Mouse (Mus musculus) testis, adult 2 months (tissue): ENCODE data around the gene Hus1. TPM values are rescaled to one million over a fixed set of nuclear protein-coding genes. Genes with fewer than 3 reads are reported as not detected.
A peak's percentile ranks its signal among the peaks of the same experiment; 100 is the strongest.

Experiments used
- H3K27ac ChIP-seq: fragments of 200-500 bp; 2 replicates; pipeline ENCODE4 v1.5.1; 2012; ENCODE audit warnings: low read depth, low read length; ENCODE audit not compliant: control insufficient read depth, insufficient read depth
- H3K27me3 ChIP-seq: fragments of 200-500 bp; 2 replicates; pipeline ENCODE4 v1.6.1; 2012; ENCODE audit warnings: mild to moderate bottlenecking, low read length, moderate library complexity; ENCODE audit not compliant: control insufficient read depth, insufficient read depth
- H3K36me3 ChIP-seq: fragments of 200-500 bp; 2 replicates; pipeline ENCODE4 v1.6.1; 2012; ENCODE audit warnings: mild to moderate bottlenecking, low read length; ENCODE audit not compliant: control insufficient read depth, insufficient read depth
- H3K4me1 ChIP-seq: fragments of 200-500 bp; 2 replicates; pipeline ENCODE4 v1.6.1; 2012; ENCODE audit warnings: low read length; ENCODE audit not compliant: control insufficient read depth, insufficient read depth
- H3K4me3 ChIP-seq: fragments of 200-500 bp; 2 replicates; pipeline ENCODE4 v1.5.1; 2012; ENCODE audit warnings: low read depth, mild to moderate bottlenecking, low read length, moderate library complexity, mixed read lengths; ENCODE audit not compliant: control insufficient read depth
- CTCF ChIP-seq: fragments of 200-500 bp; IDR thresholded peaks from 2 replicates; pipeline ENCODE4 v1.5.1; 2012; ENCODE audit warnings: low read depth, mild to moderate bottlenecking, inconsistent platforms, low read length, moderate library complexity; ENCODE audit not compliant: control insufficient read depth, insufficient read depth, insufficient replicate concordance
- POLR2A ChIP-seq: fragments of 200-500 bp; IDR thresholded peaks from 2 replicates; pipeline ENCODE4 v1.6.1; 2012; ENCODE audit warnings: low read depth, mild to moderate bottlenecking, inconsistent platforms, low read length, moderate library complexity; ENCODE audit not compliant: control insufficient read depth
- polyA plus RNA-seq: library from polyadenylated mRNA; depleted of rRNA; stranded (reverse); fragments of >200 nt; gene quantifications from 2 replicates; pipeline ENCODE4 v1.2.3, GENCODE M21; 2012

Hus1 gene
- polyA plus RNA-seq, 1 experiment = 3.7 TPM

GRCm38 (mm10) chr11:9048011-9048702 is 37.2 kb upstream of the Hus1 start, which contains the start of gene Gm11992:
TSS of gene Gm11992 (plus strand) at chr11:9048594.
- peak within 1 kb of the TSS; percentile 92 for H3K4me3 ChIP-seq
- no peaks in the 10 kb centered on the region for H3K36me3 ChIP-seq
- H3K27me3 ChIP-seq = no peaks in the 10 kb centered on the region
- TF ChIP-seq CTCF (0 out of 2 replicates have a peak, but pooled peaks have one; percentile 0), POLR2A (peak; percentile 72)
- H3K4me1 ChIP-seq = peaks cover 3% of the 10 kb centered on the region; the same call in 1 of the 2 replicates
- peak within 1 kb of the TSS; percentile 83 for H3K27ac ChIP-seq

DNA sequence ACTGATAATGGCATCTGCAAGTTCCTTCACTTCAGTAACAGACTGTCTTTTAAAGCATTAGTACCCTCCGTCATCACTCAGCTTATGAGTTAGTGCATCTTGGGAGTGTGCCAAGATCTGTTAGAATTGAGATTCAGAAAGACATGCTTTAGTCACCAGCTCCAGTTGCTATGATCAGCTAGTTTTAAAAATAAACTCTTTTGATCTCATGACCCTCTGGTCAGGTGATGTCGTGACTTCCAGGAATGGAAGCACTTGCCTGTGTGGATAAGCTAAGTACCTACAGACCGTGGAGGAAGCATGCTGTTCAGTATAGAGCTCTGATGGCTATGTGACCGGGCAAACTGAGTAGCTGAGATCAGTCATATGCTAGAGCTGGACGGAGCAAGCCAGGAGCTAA is 36.1 kb upstream of the Hus1 start:
- peak overlapping the region; percentile 57 for H3K4me3 ChIP-seq
- H3K27ac ChIP-seq = no peak overlapping the region
- TF ChIP-seq CTCF = no peak
- TF ChIP-seq POLR2A = no peak
- no peaks in the 10 kb centered on the region for H3K36me3 ChIP-seq
- no peaks in the 10 kb centered on the region for H3K27me3 ChIP-seq
- H3K4me1 ChIP-seq = peaks cover 3% of the 10 kb centered on the region; the same call in 1 of the 2 replicates

GRCm38 (mm10) chr11:9046546-9046945 is 35.6 kb upstream of the Hus1 start:
- H3K27ac ChIP-seq = no peak overlapping the region
- H3K4me3 ChIP-seq = peak overlapping the region; percentile 57
- no peak for TF ChIP-seq CTCF
- no peak for TF ChIP-seq POLR2A
- H3K36me3 ChIP-seq = no peaks in the 10 kb centered on the region
- H3K27me3 ChIP-seq = no peaks in the 10 kb centered on the region
- peaks cover 3% of the 10 kb centered on the region; the same call in 1 of the 2 replicates for H3K4me1 ChIP-seq

GRCm38 (mm10) chr11:9031530-9031929 is 20.5 kb upstream of the Hus1 start:
- Histone ChIP-seq H3K4me1 (no peaks in the 10 kb centered on the region), H3K4me3 (no peak overlapping the region), H3K27ac (no peak overlapping the region), H3K27me3 (no peaks in the 10 kb centered on the region), H3K36me3 (no peaks in the 10 kb centered on the region)
- TF ChIP-seq CTCF (no peak), POLR2A (no peak)

DNA sequence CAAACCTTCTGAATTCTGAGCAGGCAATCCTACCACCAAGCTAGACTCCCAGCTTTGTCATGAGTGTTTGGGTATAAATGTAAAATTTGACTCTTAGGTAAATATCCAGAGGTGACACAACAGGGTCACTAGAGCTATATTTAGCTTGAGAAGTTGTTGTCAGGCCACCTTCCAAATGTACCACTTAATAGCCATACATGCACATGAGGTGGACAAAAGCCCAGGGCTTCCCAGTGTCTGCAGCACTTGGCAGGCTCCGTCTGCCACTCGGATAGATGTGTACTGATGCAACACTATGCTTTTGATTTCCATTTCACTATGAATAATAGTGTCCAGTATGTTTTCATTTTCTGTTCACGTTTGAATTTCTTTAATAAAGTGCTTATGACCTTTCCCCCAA is 14.2 kb upstream of the Hus1 start:
- Histone ChIP-seq H3K27ac (no peak overlapping the region), H3K4me1 (no peaks in the 10 kb centered on the region), H3K4me3 (no peak overlapping the region), H3K27me3 (no peaks in the 10 kb centered on the region), H3K36me3 (no peaks in the 10 kb centered on the region)
- TF ChIP-seq CTCF (no peak), POLR2A (no peak)

DNA sequence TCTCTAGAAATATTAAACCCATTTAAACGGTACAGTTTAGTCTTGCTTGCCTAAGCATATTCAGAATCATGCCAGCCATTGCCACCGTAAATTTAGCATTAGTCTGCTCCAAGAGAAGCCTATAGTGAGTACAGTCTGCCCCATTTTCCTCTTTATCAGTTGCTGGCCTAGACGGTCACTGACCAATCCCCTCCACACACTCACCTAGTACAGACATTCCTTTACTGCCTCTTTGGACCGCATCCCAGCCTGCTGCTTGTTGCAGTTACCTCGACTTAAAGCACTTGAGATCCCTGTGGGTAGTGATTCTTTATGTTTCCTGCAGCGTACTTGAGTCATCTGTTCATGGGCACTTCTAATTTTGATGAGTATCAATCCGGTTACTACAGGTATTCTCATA is 13.8 kb upstream of the Hus1 start:
- no peaks in the 10 kb centered on the region for H3K36me3 ChIP-seq
- H3K4me1 ChIP-seq = no peaks in the 10 kb centered on the region
- H3K27ac ChIP-seq = no peak overlapping the region
- TF ChIP-seq CTCF = no peak
- no peak for TF ChIP-seq POLR2A
- H3K4me3 ChIP-seq = no peak overlapping the region
- H3K27me3 ChIP-seq = no peaks in the 10 kb centered on the region

DNA sequence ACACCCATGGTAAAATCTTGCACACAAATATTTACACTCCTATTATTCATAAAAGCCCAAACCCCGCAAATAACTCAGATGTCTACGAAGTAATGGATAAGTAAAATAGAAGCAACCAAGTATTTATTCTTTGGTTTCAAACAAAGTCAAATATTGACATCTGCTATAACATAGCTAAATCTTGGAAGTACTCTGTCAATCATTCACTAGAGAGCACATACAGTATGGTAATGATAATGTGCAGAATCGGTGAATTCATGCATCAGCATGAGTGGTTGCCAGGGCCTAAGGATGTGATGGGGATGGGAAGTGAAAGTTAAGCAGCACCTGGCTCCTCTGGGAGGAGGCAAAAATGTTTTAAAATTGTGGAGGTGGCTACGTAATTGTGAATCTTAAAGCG is 9.2 kb upstream of the Hus1 start:
- Histone ChIP-seq H3K4me1 (no peaks in the 10 kb centered on the region), H3K27ac (no peak overlapping the region), H3K4me3 (no peak overlapping the region), H3K36me3 (no peaks in the 10 kb centered on the region; the same call in 1 of the 2 replicates), H3K27me3 (no peaks in the 10 kb centered on the region)
- TF ChIP-seq POLR2A (no peak), CTCF (no peak)
